Mouse (Mus musculus) CD4-positive, CD25-positive, alpha-beta regulatory T cell, adult 2 months (primary cell): Measurements from ENCODE around the gene Tor1aip2.

Experiments
- DNase-seq: peaks from one replicate; pipeline ENCODE4 v3.0.0-alpha.2; 2012; ENCODE audit warnings: low read depth, low spot score

Gene Tor1aip2

DNA sequence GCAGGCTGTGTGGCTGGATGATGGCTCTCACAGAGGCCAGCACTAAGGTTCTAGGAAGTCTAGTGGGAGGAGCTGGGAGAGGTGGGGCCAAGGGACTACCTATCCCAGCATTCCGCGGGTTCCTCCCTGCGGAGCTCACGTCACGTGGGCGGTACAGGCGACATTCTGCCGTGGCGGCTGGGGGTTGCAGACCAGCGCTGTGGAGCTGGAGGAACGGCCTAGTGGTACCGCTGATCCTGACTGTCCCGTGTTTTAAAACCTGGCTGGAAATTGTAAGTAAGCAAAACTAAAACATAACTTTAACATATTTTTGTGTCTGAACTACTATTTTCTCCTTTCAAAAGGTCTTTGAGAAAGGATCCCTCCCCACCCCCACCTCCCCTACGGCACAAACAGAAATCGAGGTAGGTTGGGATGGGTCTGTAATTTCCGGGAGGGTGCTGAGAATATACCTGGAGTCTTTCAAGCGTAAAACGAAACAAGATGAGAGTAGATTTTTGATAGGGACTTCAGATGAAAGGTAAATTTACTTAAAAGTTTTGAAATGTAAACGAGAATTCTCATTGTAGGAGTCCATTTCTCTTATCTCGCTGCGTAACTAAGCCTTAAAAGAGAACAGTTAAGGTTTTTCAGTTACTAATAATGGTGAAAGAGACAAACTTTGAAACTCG is 5.7 kb downstream of the Tor1aip2 start:
- peak; percentile 93 for DNase-seq

DNA sequence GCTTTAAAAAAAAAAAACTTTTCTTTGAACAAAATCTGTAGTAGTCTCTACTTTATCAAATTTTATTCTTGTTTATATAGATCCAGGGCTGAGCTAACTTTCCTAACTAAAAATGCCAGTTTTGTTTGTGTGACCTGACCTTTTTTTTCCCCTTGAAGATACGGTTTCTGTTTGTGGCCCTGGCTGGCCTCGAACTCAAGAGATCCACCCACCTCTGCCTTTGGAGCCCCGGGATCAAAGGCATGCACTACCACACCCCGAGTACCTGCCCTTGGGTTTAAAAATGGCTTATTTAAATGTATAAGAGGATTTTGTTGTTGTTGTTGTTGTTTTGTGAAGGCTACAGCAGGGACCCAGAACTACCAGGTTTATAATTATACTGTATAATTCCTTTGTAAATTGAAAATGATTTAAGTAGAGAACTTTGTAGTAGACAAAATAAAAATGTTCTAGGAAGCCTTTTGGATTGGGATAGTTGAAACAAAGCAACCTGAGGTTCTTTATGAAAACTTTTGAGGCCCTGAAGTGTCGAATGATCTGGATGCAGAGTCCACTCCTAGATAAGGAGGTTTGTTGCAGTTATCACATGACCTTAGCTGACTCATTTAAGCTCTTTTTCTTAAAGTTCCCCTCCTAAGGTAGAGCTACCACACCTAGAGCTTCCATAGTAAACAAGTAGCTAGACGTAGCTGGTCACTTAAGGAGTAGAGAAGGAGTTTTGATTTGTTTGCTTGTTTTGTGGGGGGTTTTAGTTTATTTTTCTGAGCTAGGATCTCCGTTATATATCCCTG is 6.4 kb downstream of the Tor1aip2 start:
- DNase-seq, result peak; percentile 32

DNA sequence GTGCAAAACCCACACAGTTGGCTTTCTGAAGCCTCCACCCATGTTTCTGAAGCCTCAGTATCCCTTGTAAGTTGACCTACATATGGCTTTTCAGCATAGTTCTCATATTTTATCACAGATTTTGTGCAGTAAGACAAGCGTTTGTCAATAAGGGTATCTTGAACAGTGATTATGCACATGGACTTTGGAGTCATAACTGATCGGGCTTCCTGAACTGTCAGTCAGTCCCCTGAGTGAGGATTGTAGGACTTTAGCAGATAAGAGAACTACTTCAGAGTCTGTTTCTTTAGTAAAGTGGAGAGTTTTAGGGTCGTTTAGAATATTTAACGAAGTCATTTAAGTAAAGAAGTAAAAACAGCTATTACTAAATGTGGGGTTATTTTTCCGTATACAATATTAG is 7.3 kb downstream of the Tor1aip2 start:
- DNase-seq, result no peak

DNA sequence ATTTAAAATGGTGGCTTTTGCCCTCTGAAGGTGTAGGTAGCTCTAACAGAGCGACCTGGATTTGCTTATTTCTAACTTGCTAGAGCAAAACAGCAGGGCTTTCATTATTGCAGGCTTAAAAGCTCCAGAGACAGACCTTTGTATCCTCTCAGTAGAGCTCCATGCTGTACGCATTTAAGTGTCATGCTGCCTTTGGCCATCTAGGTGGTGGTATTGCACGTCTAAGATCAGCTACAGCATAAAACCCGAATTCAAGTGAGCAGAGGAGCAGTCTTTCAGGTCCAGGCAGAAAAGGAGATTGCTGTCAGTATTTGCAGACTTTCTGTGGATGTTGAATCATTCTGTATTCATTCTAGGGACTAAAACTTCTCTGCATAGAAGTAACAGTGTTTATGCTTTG is 7.8 kb downstream of the Tor1aip2 start:
- peak; percentile 85 for DNase-seq

DNA sequence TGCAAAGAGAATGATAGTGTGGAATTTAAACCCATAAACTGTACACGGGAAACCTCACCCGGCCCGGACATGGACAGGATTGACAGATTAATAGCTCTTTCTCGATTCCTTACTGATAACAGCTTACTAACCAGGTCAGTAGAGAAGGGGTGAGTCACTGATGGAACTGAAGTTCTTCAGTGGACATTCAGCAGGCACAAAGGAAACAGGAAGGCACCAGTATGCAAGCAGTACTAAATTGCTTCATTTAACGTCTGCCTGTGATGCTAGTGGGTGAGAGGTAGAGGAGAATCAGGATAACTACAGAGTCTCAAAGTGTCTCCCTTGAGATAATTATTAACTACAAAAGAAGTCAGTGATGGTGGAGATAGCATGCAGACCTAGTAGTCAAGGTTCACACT is 9.0 kb downstream of the Tor1aip2 start:
- DNase-seq, result no peak

DNA sequence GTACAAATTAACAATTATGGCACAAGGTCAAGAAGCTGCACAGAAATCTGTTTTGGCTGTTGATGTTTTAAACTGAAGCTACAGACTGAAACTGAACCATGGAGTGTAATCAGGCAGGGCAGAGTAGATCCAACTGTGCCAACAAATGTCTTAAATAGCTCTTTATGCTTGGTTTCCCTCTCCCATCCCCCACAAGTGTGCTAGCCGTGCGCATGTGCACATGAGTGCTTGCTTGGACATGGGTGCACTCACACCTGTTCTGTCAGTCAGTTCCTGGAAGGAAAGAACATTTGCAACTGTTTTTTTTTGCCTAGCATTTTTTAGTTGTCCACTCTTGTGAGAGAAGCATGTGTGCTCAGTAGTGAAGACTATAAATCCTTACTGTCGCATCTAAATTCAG is 11.5 kb downstream of the Tor1aip2 start:
- DNase-seq, result no peak

DNA sequence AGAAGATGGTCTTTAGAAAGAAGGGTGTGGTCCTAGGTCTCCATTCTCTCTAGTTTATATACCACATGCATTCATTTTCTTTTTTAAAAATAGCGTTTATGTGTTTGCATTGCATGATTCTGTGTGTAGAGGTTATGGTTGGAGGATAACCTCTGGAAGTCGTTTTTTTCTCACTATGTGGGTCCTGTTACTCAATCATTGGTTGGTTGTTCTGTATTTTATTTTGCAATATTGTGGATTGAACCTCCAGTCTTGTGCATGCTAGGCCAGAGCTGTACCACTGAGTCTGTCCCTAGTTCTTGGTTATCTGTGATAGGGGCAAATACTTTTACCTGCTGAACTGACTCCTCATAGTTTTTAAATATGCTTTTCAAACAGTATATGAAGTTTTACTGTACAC is 23.0 kb downstream of the Tor1aip2 start:
- no peak for DNase-seq

DNA sequence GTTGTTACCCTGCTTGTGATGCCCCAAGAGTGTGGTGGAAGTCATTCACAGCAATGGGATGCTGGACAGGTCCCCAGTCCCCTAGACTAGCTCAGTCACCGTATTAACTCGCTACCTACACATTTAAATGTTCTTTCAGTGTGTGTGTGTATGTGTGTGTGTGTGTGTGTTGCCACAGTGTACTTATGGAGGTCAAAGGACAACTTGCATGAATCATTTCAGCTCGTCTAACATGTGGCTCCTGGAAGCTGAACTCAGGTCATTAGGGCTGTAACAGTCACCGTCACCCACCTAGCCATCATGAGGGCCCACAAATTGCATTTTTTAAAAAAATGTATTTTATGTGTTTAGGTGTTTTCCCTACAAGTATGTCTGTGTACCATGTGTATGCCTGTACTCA is 27.0 kb downstream of the Tor1aip2 start:
- no peak for DNase-seq

DNA sequence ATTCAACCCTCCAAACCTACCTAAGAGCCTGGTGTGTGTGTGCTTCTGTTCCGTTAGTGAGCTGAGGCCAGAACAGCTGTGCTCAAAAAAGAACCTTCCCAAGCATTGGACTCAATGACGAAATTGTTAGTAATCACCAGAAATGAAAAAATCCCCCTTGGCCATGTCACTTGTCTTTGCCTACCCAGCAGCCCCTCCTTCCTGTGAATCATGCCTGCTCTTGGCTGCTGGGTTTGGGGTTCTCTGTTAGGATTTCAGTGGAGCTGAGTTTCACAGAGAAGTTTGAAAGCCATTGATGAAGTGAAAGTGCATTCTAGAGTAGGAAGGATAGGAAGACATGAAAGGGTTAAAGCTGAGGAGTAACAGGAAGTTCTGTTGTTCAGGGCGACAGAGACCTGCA is 30.9 kb downstream of the Tor1aip2 start:
- DNase-seq, result no peak

DNA sequence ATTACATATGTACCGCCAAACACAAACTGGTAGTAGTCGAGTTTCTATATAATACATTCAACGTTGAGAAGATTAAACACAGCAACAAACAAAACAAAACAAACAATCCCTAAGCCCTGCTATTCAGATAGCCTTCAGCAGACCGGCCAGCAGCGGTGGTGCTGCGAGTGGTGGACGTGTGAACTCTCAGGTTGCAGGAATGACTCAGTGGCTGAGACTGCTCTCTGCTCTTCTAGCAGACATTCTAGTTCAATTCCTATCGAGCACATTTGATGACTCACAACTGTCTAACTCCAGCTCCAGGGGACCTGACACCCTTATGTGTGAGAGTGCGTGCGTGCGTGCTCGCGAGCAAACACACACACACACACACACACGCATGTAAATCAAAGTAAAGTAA is 34.9 kb downstream of the Tor1aip2 start:
- DNase-seq, result no peak

DNA sequence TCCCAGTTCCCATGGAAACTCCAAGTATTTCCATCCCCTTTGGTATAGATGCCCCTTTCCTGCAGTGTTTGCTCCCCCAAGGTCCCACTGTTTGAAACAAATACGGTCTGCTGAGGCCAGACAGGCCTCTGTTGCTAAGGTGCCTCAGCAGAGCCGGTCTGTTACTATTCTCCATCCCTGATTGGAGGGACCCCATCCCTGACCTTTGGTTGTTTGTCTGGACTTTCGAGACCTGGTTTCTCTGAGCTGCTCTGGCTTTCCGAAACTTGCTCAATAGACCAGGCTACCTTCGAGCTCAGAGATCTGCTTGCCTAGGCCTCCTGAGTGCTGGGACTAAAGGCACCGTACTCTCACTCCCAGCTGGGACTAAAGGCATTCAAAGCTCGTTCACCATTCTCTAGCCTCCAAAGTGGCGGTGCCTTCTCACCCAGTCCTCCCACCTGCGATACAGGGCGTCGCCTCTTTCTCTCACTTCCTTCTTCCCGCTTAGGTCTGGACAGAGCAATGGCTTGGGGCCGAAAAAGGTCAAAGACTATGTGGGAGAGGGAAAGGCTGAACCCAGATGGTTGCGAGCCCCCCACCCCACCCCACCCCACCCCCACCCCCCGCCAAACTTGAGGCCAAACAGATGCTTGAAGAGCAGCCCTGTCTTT is 38.1 kb downstream of the Tor1aip2 start:
- no peak for DNase-seq

DNA sequence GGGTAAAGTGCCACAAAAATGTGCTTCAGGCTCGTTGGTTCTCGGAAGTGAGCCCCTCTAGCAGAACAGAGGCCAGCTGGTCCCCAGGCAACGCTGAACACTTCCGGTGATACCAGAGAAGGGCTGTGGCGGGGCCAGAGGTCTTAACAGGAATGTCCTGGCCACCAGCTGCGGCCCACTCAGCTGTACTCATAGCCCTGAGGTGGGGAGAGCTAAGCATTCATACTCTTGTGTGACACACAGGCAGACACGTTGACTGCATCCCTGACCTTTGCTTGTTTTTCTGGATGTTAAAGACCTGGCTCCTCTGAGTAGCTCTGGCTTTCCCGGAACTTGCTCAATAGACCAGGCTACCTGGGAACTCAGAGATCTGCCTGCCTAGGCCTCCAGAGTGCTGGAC is 39.4 kb downstream of the Tor1aip2 start:
- no peak for DNase-seq

DNA sequence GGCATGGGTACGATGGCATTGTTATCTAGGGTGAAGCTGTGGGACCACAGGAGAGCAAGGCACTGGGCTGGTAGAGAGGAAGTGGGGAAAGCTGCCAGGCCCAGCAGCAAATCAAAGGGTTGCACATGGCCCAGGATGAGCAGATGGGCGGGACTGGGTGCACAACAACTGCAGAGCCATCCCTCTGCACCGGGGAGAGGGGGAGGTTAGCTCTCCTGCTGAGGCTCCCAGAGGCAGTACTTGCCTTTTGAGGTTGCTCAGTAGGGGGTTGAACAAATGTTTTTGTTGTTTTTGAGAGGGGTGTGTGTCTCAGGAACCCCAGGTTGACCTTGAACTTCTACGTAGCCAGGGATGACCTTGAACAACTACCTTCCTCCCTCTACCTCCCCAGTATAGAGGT is 41.3 kb downstream of the Tor1aip2 start:
- DNase-seq, result peak; percentile 21

DNA sequence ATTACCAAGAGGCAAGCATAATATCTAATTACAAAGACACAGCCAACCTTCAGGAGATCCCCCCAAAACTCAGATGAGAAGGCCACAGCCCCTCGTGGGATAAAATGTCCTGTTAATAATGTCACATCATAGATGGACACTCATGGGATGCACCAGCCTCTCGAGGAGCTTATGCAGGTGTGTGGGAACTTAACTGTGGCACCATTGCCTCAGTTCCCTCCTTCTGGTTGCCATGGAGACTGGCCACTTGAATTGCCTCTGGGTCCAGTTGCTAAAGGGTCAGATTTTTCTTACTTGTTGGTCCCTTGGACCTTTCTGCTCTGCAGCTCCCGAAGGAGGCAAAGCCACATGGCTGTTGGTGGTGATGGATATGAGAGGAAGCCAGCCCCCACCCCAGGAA is 42.5 kb downstream of the Tor1aip2 start:
- no peak for DNase-seq

DNA sequence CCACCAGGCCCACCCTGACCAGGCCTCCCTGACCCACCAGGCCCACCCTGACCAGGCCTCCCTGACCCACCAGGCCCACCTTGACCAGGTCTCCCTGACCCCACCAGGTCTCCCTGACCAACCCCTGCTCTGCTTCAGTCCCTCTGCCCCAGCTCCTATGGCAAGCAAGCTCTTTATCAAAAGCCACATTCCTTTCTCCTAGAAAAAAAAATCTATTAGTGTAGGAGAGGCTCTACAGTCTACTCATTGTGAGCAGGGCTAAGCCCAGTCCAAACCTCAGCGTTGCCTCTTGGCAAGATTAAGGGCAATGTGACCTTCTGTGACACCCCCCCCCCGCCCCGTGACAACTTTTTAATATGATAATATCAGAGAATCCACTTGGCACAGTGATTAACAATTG is 49.4 kb downstream of the Tor1aip2 start:
- no peak for DNase-seq

DNA sequence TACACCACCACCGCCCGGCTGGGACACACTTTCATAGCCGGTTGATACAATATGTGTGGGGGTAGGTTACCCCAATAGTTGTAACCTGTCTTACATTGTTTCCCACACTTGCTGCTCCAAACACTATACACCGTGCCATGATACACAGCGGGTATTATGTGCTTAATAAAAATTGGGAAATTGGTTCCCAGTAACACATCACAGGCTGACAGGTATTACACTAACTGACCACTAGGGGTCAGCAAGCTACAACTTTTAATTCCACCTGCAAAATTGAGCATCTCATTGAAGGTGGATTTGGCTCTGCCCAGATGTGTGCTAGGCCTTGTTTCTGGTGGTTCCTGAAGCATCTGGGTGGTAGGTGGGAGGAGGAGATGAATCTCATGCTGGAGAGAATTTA is 50.6 kb downstream of the Tor1aip2 start:
- DNase-seq, result peak; percentile 72

DNA sequence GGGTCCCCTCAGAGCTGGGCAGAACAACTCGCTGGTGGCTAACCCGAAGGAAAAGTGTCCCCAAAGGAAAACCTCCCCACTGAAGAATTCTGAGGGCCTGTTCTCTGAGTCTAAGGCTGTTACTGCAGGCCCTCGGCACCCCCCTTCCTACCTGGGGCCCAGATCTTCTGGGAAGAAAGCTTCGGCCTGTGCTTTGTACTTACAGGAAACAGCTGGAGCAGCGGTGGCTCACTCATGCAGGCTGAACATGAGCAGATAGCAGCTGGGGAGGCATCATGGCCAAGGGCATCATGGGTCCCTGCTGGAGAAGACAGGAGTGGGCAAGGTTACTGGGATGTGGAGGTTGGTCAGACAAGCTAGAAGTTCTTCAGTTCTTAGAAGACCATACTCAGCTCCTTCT is 52.4 kb downstream of the Tor1aip2 start:
- DNase-seq, result no peak

DNA sequence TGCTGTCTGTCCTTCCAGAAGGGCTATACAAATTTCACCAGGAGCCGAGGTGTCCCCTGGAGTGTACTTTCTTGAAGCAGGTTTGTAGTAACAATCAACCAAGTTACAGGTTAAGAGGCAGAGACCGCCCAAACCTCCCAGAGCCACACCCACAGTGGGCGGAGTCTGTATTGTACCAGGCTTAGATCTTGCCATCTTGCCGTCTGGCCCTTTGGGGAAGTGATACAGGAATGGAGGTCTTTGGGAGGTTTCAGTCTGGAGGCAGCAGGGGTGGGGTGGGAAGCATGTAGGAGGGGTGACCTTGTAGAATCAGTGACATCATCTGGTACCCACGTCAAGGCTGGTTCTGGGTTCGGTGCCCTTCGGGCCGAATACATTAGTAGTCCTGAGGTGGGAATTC is 54.4 kb downstream of the Tor1aip2 start:
- no peak for DNase-seq

DNA sequence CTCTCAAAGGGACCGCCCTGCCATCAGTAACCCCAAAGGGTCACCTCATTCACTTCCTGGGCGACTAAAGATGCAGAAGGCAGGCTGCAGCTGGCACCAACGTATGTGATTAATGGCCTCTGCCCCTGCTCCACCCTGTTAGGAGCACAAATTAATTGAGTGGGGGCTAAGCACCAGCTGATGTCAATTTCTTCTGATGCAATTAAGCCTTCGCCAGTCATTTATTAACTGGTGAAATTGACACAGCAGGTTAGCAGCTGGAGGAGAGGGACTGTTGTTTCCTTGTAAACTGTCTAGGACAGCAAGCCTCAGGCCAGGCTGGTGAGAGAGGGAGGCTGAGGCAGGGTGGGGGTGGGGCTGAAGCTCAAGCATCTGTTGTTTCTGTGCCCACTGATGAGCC is 54.8 kb downstream of the Tor1aip2 start:
- DNase-seq, result no peak

DNA sequence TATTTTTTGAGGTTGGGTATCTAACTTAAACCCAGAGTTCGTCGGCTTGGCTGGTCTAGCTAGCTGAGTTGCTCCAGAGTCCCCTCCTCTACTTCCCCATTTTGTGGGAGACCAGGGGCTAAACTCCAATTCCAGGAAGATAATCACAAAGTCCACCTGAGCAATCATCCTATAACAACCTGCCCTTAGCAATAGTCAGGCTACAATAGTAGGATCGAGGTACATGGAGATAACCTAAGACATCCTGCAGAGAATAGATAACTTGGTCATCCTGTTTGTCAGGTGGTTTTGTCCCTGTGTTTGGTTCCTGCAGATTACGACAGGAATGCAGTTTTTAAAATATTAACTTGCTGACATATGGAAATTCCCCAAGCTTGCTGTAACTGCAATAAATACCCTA is 56.6 kb downstream of the Tor1aip2 start:
- no peak for DNase-seq

DNA sequence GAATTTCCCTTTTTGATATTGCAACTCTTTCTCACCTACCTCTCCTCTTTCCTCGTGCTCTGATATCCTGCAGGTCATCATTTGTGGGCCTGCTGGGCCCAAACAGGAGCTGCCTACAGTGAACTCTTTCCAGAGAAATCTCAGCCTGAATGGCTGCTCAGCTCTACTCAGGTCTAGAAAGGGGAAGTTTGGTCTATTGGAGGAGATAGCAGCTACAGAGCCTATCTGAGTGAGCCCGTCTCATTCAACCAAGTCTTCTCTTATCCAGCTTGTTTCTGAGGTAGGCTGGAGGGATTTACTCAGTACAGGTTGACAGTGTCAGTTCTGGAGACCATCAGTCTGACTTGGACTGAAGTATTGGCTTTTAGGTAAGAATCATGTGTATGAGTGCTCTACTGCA is 68.6 kb downstream of the Tor1aip2 start:
- DNase-seq, result no peak

DNA sequence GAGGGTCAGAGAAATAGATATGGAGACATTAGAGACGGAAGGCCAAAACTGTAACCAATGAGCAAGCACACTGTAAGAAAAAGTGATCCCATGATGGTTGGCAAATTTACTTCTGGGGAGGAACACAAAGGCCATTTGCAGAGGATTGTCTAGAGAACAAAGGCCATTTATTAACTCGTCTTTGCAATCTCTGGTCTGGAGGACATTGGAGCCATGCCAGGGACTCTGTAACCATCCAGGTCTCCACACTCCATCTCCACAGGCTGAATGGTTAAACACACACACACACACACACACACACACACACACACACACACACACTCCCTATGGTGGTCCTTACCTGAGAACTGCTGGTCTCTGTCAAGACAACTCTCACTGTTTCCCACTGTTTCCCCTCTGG is 70.2 kb downstream of the Tor1aip2 start:
- no peak for DNase-seq

DNA sequence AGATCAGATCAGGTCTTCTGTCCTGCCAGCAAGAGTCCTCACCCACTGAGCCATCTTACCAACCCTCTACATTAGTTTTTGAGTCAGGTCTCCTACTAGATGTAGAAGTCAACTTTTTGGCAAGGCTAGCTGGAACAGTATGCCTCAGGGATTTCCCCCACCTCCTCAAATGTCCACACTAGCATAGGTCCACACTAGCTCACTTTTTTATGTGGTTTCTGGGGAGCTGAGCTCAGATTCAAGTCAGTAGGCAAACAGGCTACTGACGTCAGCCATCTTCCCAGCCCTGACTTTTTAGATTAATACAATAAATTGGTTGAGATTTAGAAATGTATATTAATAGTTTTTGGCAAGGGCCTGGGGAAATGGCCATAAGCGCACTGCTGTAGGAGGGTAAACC is 72.2 kb downstream of the Tor1aip2 start:
- peak; percentile 30 for DNase-seq
